ENCODE assay signal across 17 mouse cellular contexts in the genomic region with DNA sequence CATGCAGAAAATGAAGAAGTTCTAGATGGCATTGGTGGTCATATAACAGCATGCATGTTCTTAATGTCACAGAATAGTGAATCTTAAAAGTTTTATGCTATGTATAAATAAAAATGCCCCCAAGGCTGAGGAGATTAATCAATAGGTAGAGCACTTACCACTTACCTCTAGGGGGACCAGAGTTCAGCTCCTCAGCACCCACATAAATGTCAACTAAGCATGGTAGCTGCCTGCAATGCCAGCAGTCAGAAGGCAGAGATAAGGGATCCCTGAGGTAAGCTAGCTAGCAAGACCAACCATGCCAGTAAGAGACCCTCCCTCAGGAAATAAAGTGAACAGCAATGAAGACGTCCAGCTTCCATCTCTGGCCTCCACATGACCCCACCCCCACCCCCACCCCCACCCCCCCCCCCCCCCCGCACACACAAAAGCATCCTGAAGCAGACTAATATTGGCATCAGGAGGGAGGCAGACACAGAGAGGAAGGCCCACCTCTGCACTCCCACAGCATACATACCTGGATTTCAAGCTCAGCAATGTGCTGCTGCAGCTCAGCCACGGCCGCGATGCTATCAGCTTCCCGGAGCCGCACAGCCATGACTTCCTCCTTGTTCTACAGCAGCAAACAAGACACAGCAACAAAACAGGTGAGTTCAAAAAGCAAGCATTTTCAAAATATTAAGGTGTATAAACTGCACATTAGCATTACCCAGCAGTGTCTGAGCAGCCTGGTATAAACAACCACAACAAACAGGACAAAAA. TPM values are rescaled to one million over a fixed set of nuclear protein-coding genes. Genes with fewer than 3 reads are reported as not detected.
"Had no signal": no experiment of that assay in that cellular context is flagged by ENCODE, and none has a peak within 500 bp of the region (broad histone marks: within the 10 kb centered on the region; RNA-seq: fewer than 3 reads in every experiment).

No protein-coding gene starts in this region.

- H3K4me1 ChIP-seq: liver, embryonic 15.5 days; midbrain, embryonic 15.5 days; neural tube, embryonic 13.5 days had no signal

- H3K27me3 ChIP-seq: liver, embryonic 15.5 days; midbrain, embryonic 15.5 days; neural tube, embryonic 13.5 days had no signal

- H3K9ac ChIP-seq: liver, embryonic 15.5 days; midbrain, embryonic 15.5 days; neural tube, embryonic 13.5 days had no signal

- H3K4me2 ChIP-seq: liver, embryonic 11.5 days; liver, embryonic 15.5 days; midbrain, embryonic 11.5 days; midbrain, embryonic 15.5 days; neural tube, embryonic 13.5 days had no signal

- H3K4me3 ChIP-seq: layer of hippocampus, adult 2 months; liver, embryonic 15.5 days; midbrain, embryonic 15.5 days; neural tube, embryonic 13.5 days had no signal

- H3K27ac ChIP-seq: layer of hippocampus, adult 2 months; liver, embryonic 15.5 days; midbrain, embryonic 15.5 days; neural tube, embryonic 13.5 days had no signal

- H3K9me3 ChIP-seq: liver, embryonic 15.5 days; midbrain, embryonic 15.5 days; neural tube, embryonic 13.5 days had no signal

- DNase-seq: kidney, adult 11 months; kidney, postnatal 10 days; left cerebral cortex, postnatal 4 days; lung, adult 2 months; lung, postnatal 36 days; right cerebral cortex, adult 18-20 months; right cerebral cortex, postnatal 25 days had no signal

- ATAC-seq: lung, postnatal 0 days; midbrain, embryonic 15.5 days had no signal

RNA-seq across cellular contexts. Expression of gene Ube2d2b, which starts 42.0 kb away (rescaled TPM):
- polyA plus RNA-seq: limb, embryonic 14.5 days; lung, adult 2 months; midbrain, embryonic 11.5 days; neural tube, embryonic 13.5 days; small intestine, adult 2 months; urinary bladder, adult 2 months had no signal
